Mouse (Mus musculus) embryo, embryonic 11.5 days (tissue): Measurements from ENCODE around the gene Ncf2.

Experiments
- DNase-seq: peaks from one replicate; pipeline ENCODE4 v3.0.0-alpha.2; 2012; ENCODE audit warnings: low read depth, low spot score

Gene Ncf2

GRCm38 (mm10) chr1:152831619-152832018, 31.6 kb downstream of the Ncf2 start:
- DNase-seq, result no peak

GRCm38 (mm10) chr1:152832316-152832715, 32.3 kb downstream of the Ncf2 start:
- DNase-seq, result no peak

GRCm38 (mm10) chr1:152835061-152835460, 35.1 kb downstream of the Ncf2 start:
- DNase-seq, result no peak

GRCm38 (mm10) chr1:152838026-152838702, 38.2 kb downstream of the Ncf2 start:
- no peak for DNase-seq

GRCm38 (mm10) chr1:152838841-152839240, 38.8 kb downstream of the Ncf2 start:
- DNase-seq, result no peak

- DNase-seq, result no peak
Measured at GRCm38 (mm10) chr1:152840343-152840742, 40.3 kb downstream of the Ncf2 start.

GRCm38 (mm10) chr1:152841057-152841456, 41.1 kb downstream of the Ncf2 start:
- DNase-seq, result no peak

GRCm38 (mm10) chr1:152844634-152845033, 44.6 kb downstream of the Ncf2 start:
- no peak for DNase-seq

- no peak for DNase-seq
Measured at GRCm38 (mm10) chr1:152845211-152845730, 45.3 kb downstream of the Ncf2 start.

- no peak for DNase-seq
Measured at GRCm38 (mm10) chr1:152846856-152847255, 46.9 kb downstream of the Ncf2 start.

GRCm38 (mm10) chr1:152869901-152870300, 69.9 kb downstream of the Ncf2 start:
- DNase-seq, result no peak

- DNase-seq, result no peak
Measured at GRCm38 (mm10) chr1:152871031-152871430, 71.0 kb downstream of the Ncf2 start.
